Mouse (Mus musculus) cerebellum, adult 18-20 months (tissue): ENCODE measurements around the gene Atpaf2.
"Not testable (repeated sequence)": the region's sequence is repeated elsewhere in the genome, so short reads cannot be mapped to it uniquely, and the experiment has no call there.

Experiments
- DNase-seq, 2 experiments: peaks; one replicate each; pipeline ENCODE4 v3.0.0; 2021

The Atpaf2 gene

GRCm38 (mm10) chr11:60417717-60418472, at the start of gene Atpaf2:
Atpaf2 (minus strand) TSS chr11:60418457.
- DNase-seq: peak in 1 of 2 experiments; percentile 18

- peak; percentile 64 to 73 for DNase-seq
These were observed 47.7 kb upstream of the Atpaf2 start for GRCm38 (mm10) chr11:60465943-60466380.

- peak in 1 of 2 experiments; percentile 20 for DNase-seq
These were observed 39.7 kb upstream of the Atpaf2 start for GRCm38 (mm10) chr11:60457973-60458372.

GRCm38 (mm10) chr11:60454745-60455087, 36.5 kb upstream of the Atpaf2 start:
- DNase-seq: peak in 1 of 2 experiments; percentile 19

- peak; percentile 79 to 90 for DNase-seq
These were observed 36.0 kb upstream of the Atpaf2 start, which contains the start of gene Drg2 for GRCm38 (mm10) chr11:60454080-60454744. Drg2 (plus strand) TSS chr11:60454591.

GRCm38 (mm10) chr11:60444007-60444406, 25.8 kb upstream of the Atpaf2 start:
- DNase-seq: no peak

- DNase-seq: no peak
These were observed 24.6 kb upstream of the Atpaf2 start for GRCm38 (mm10) chr11:60442896-60443295.

- DNase-seq: no peak
These were observed 21.9 kb upstream of the Atpaf2 start for GRCm38 (mm10) chr11:60440176-60440575.

GRCm38 (mm10) chr11:60439621-60440020, 21.4 kb upstream of the Atpaf2 start:
- DNase-seq: not testable (repeated sequence)

GRCm38 (mm10) chr11:60436618-60437017, 18.4 kb upstream of the Atpaf2 start:
- no peak for DNase-seq

GRCm38 (mm10) chr11:60435133-60435532, 16.9 kb upstream of the Atpaf2 start:
- DNase-seq: no peak

GRCm38 (mm10) chr11:60433501-60433900, 15.2 kb upstream of the Atpaf2 start:
- DNase-seq: no peak

GRCm38 (mm10) chr11:60427628-60428027, 9.4 kb upstream of the Atpaf2 start:
- no peak for DNase-seq

GRCm38 (mm10) chr11:60426417-60426816, 8.2 kb upstream of the Atpaf2 start:
- DNase-seq: no peak

GRCm38 (mm10) chr11:60423006-60423405, 4.7 kb upstream of the Atpaf2 start:
- no peak for DNase-seq

- DNase-seq: peak in 1 of 2 experiments; percentile 14
These were observed 3.9 kb upstream of the Atpaf2 start for GRCm38 (mm10) chr11:60422046-60422668.

GRCm38 (mm10) chr11:60418473-60418803, 181 bp upstream of the Atpaf2 start:
- peak; percentile 10 to 17 for DNase-seq

GRCm38 (mm10) chr11:60416963-60417716, 1.1 kb downstream of the Atpaf2 start, which contains the start of gene Gid4:
Gid4 (plus strand) TSS chr11:60417145.
- DNase-seq: peak; percentile 96 to 99

- DNase-seq: no peak
These were observed 1.7 kb downstream of the Atpaf2 start for GRCm38 (mm10) chr11:60416590-60416962.

GRCm38 (mm10) chr11:60412921-60413320, 5.3 kb downstream of the Atpaf2 start:
- DNase-seq: no peak

- peak; percentile 74 to 79 for DNase-seq
These were observed 6.1 kb downstream of the Atpaf2 start for GRCm38 (mm10) chr11:60412173-60412572.

- no peak for DNase-seq
These were observed 11.7 kb downstream of the Atpaf2 start for GRCm38 (mm10) chr11:60406606-60407005.

GRCm38 (mm10) chr11:60397172-60397571, 21.1 kb downstream of the Atpaf2 start:
- no peak for DNase-seq
